Mouse (Mus musculus): Measurements from ENCODE around the gene Nln. TPM values are rescaled to one million over a fixed set of nuclear protein-coding genes. Genes with fewer than 3 reads are reported as not detected.

Gene Nln
- total and polyA plus RNA-seq, 3 experiments = 15.4 to 229 (median 16.1) TPM

DNA sequence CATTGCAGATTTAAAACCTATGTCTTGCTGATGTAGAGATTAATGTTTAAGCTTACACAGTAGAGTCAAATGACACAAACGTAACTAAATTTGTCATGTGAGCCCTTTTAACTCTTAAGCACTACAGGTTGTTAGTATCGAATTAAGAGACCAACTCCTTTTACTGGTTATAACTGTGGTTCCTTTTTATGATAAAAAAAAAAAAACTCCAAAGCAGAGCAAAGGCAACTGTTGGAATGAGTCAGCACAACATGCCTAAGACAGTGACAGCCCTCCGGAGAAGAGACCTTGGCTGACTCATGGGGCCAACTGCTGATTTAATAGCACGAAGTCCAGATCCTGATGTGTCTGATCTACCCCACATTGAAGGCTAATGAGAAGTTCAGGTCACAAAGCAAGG, 68.5 kb downstream of the Nln start:
- DNase-seq (ENCODE audit: low read depth, low spot score) = peak; percentile 96
- no peak overlapping the region for H3K4me3 ChIP-seq (ENCODE audit: control insufficient read depth in 1 of 2, insufficient read depth in 1 of 2, low read depth in 2 of 2, low read length in 2 of 2)
- H3K36me3 ChIP-seq (ENCODE audit: control insufficient read depth in 1 of 2, insufficient read depth in 2 of 2, low read length in 2 of 2) = peaks cover 0 to 59% of the 10 kb centered on the region in 2 experiments; a peak in 2 of 4 replicates
- no peaks in the 10 kb centered on the region for H3K79me2 ChIP-seq (ENCODE audit: control insufficient read depth, insufficient read depth, low read length, poor library complexity)
- H3K9ac ChIP-seq (ENCODE audit: control insufficient read depth, low read depth, low read length, poor library complexity, severe bottlenecking) = peak overlapping the region; percentile 37
- no peaks in the 10 kb centered on the region for H3K27me3 ChIP-seq (ENCODE audit: control insufficient read depth in 1 of 2, insufficient read depth in 2 of 2, low read length in 2 of 2)
- no peaks in the 10 kb centered on the region for H3K9me3 ChIP-seq (replicated peaks; ENCODE audit: insufficient read depth, low read length)
- peak overlapping the region; percentile 92 for H3K27ac ChIP-seq (ENCODE audit: control insufficient read depth, low read depth, low read length)
- H3K4me1 ChIP-seq (ENCODE audit: control insufficient read depth in 1 of 2, insufficient read depth in 2 of 2, low read length in 2 of 2) = peaks cover 38 to 60% of the 10 kb centered on the region in 2 experiments
- TF ChIP-seq USF1 (IDR thresholded peaks at IDR 0.05; ENCODE audit: low read depth, low read length) (peak; percentile 81), ZMIZ1 (IDR thresholded peaks at IDR 0.05; ENCODE audit: low read depth, low read length) (no peak), NRF1 (IDR thresholded peaks at IDR 0.05; ENCODE audit: insufficient read depth, low read depth, low read length, poor library complexity, severe bottlenecking) (no peak), MEF2A (IDR thresholded peaks at IDR 0.05; ENCODE audit: extremely low read depth, insufficient replicate concordance, low read depth, low read length, poor library complexity, severe bottlenecking) (no peak), HCFC1 (IDR thresholded peaks at IDR 0.05; ENCODE audit: low read depth, low read length) (peak; percentile 60; the same call in 1 of the 2 replicates), NELFE (IDR thresholded peaks at IDR 0.05; ENCODE audit: low read depth, low read length) (peak; percentile 45; the same call in 1 of the 2 replicates), MAFK (IDR thresholded peaks at IDR 0.05; ENCODE audit: borderline replicate concordance, low read depth, low read length) (peak; percentile 92), RAD21 (IDR thresholded peaks at IDR 0.05; ENCODE audit: low read depth, low read length) (no peak), MYC (IDR thresholded peaks at IDR 0.05; ENCODE audit: low read depth, low read length) (0 out of 2 replicates have a peak, but pooled peaks have one; percentile 66), USF2 (IDR thresholded peaks at IDR 0.05; ENCODE audit: borderline replicate concordance in 1 of 2, insufficient read depth in 1 of 2, low read depth in 1 of 2, low read length in 2 of 2) (no peak), MYB (IDR thresholded peaks at IDR 0.05; ENCODE audit: low read depth, low read length) (peak; percentile 99), RCOR1 (IDR thresholded peaks at IDR 0.05; ENCODE audit: low read depth, low read length) (peak; percentile 85), SIN3A (IDR thresholded peaks at IDR 0.05; ENCODE audit: low read length) (peak; percentile 95), MAX (IDR thresholded peaks at IDR 0.05; ENCODE audit: low read length) (peak; percentile 83), ZC3H11A (IDR thresholded peaks at IDR 0.05; ENCODE audit: low read depth, low read length) (no peak), GABPA (IDR thresholded peaks at IDR 0.05; ENCODE audit: low read depth, low read length) (peak; percentile 98), UBTF (IDR thresholded peaks at IDR 0.05; ENCODE audit: borderline replicate concordance, insufficient read depth, low read depth, low read length) (no peak), KAT2A (conservative IDR thresholded peaks at IDR 0.05; ENCODE audit: low read depth, low read length) (no peak), EP300 (IDR thresholded peaks at IDR 0.05; ENCODE audit: low read depth in 1 of 2, low read length in 2 of 2) (peak; percentile 91 to 98), ZKSCAN1 (IDR thresholded peaks at IDR 0.05; ENCODE audit: low read depth, low read length) (no peak), POLR2AphosphoS5 (IDR thresholded peaks at IDR 0.05; ENCODE audit: borderline replicate concordance, low read depth, low read length) (no peak), E2F4 (IDR thresholded peaks at IDR 0.05; ENCODE audit: borderline replicate concordance, low read depth, low read length) (no peak), POLR2AphosphoS2 (IDR thresholded peaks at IDR 0.05; ENCODE audit: low read length) (0 out of 2 replicates have a peak, but pooled peaks have one; percentile 46), TCF12 (IDR thresholded peaks at IDR 0.05; ENCODE audit: low read depth, low read length) (peak; percentile 83), ELF1 (IDR thresholded peaks at IDR 0.05; ENCODE audit: low read depth, low read length) (no peak), POLR2A (IDR thresholded peaks at IDR 0.05; ENCODE audit: control insufficient read depth in 1 of 2, insufficient read depth in 1 of 2, low read depth in 1 of 2, low read length in 2 of 2, poor library complexity in 1 of 2) (peak in 1 of 2 experiments; percentile 50; a peak in 1 of 4 replicates), ZNF384 (IDR thresholded peaks at IDR 0.05; ENCODE audit: low read depth, low read length) (peak; percentile 99), CHD2 (IDR thresholded peaks at IDR 0.05; ENCODE audit: low read length) (no peak), CHD1 (IDR thresholded peaks at IDR 0.05; ENCODE audit: low read depth, low read length) (no peak), TAL1 (IDR thresholded peaks at IDR 0.05; ENCODE audit: low read length) (no peak), MAZ (IDR thresholded peaks at IDR 0.05; ENCODE audit: low read depth, low read length) (no peak), SMC3 (IDR thresholded peaks at IDR 0.05; ENCODE audit: low read depth, low read length) (no peak), GATA1 (IDR thresholded peaks at IDR 0.05; ENCODE audit: low read depth, low read length) (peak; percentile 63), TBP (IDR thresholded peaks at IDR 0.05; ENCODE audit: low read depth, low read length) (peak; percentile 18; the same call in 1 of the 2 replicates), MXI1 (IDR thresholded peaks at IDR 0.05; ENCODE audit: low read depth, low read length) (peak; percentile 67), BHLHE40 (IDR thresholded peaks at IDR 0.05; ENCODE audit: borderline replicate concordance, low read depth, low read length) (peak; percentile 79), CTCF (IDR thresholded peaks at IDR 0.05 in 2 of 3, conservative IDR thresholded peaks at IDR 0.05 in 1 of 3; ENCODE audit: control insufficient read depth in 1 of 3, insufficient read depth in 1 of 3, low read depth in 2 of 3, low read length in 3 of 3, poor library complexity in 1 of 3, severe bottlenecking in 1 of 3) (no peak), JUND (IDR thresholded peaks at IDR 0.05; ENCODE audit: low read depth, low read length) (peak; percentile 78)

Measured in MEL (cell line).